Mouse (Mus musculus): ENCODE measurements around the gene Kif1a. TPM values are rescaled to one million over a fixed set of nuclear protein-coding genes. Genes with fewer than 3 reads are reported as not detected.

The Kif1a gene
- not detected in 3 replicates for total RNA-seq (2017)

GRCm38 (mm10) chr1:93101571-93102061, at the start of gene Kif1a:
TSS of gene Kif1a (minus strand) at chr1:93101951.
- ATAC-seq (replicated peaks; ENCODE audit: insufficient number of reproducible peaks, low FRiP score, low TSS enrichment, poor library complexity, severe bottlenecking): no peak

GRCm38 (mm10) chr1:93150907-93151661, 49.3 kb upstream of the Kif1a start:
- no peak for ATAC-seq (replicated peaks; ENCODE audit: insufficient number of reproducible peaks, low FRiP score, low TSS enrichment, poor library complexity, severe bottlenecking)

GRCm38 (mm10) chr1:93144176-93144575, 42.4 kb upstream of the Kif1a start:
- ATAC-seq (replicated peaks; ENCODE audit: insufficient number of reproducible peaks, low FRiP score, low TSS enrichment, poor library complexity, severe bottlenecking): no peak

GRCm38 (mm10) chr1:93142871-93143270, 41.1 kb upstream of the Kif1a start:
- ATAC-seq (replicated peaks; ENCODE audit: insufficient number of reproducible peaks, low FRiP score, low TSS enrichment, poor library complexity, severe bottlenecking): no peak

GRCm38 (mm10) chr1:93139713-93140112, 38.0 kb upstream of the Kif1a start:
- no peak for ATAC-seq (replicated peaks; ENCODE audit: insufficient number of reproducible peaks, low FRiP score, low TSS enrichment, poor library complexity, severe bottlenecking)

GRCm38 (mm10) chr1:93138534-93138933, 36.8 kb upstream of the Kif1a start:
- no peak for ATAC-seq (replicated peaks; ENCODE audit: insufficient number of reproducible peaks, low FRiP score, low TSS enrichment, poor library complexity, severe bottlenecking)

GRCm38 (mm10) chr1:93135036-93135526, 33.3 kb upstream of the Kif1a start, which contains the start of gene Agxt:
TSS of gene Agxt (plus strand) at chr1:93135240.
- ATAC-seq (replicated peaks; ENCODE audit: insufficient number of reproducible peaks, low FRiP score, low TSS enrichment, poor library complexity, severe bottlenecking): no peak

- no peak for ATAC-seq (replicated peaks; ENCODE audit: insufficient number of reproducible peaks, low FRiP score, low TSS enrichment, poor library complexity, severe bottlenecking)
These were observed 30.9 kb upstream of the Kif1a start for GRCm38 (mm10) chr1:93132676-93133075.

- no peak for ATAC-seq (replicated peaks; ENCODE audit: insufficient number of reproducible peaks, low FRiP score, low TSS enrichment, poor library complexity, severe bottlenecking)
These were observed 28.7 kb upstream of the Kif1a start for GRCm38 (mm10) chr1:93130242-93130983.

- no peak for ATAC-seq (replicated peaks; ENCODE audit: insufficient number of reproducible peaks, low FRiP score, low TSS enrichment, poor library complexity, severe bottlenecking)
These were observed 27.1 kb upstream of the Kif1a start for GRCm38 (mm10) chr1:93128710-93129349.

- ATAC-seq (replicated peaks; ENCODE audit: insufficient number of reproducible peaks, low FRiP score, low TSS enrichment, poor library complexity, severe bottlenecking): no peak
These were observed 26.5 kb upstream of the Kif1a start for GRCm38 (mm10) chr1:93128209-93128608.

GRCm38 (mm10) chr1:93125256-93125655, 23.5 kb upstream of the Kif1a start:
- ATAC-seq (replicated peaks; ENCODE audit: insufficient number of reproducible peaks, low FRiP score, low TSS enrichment, poor library complexity, severe bottlenecking): no peak

- ATAC-seq (replicated peaks; ENCODE audit: insufficient number of reproducible peaks, low FRiP score, low TSS enrichment, poor library complexity, severe bottlenecking): no peak
These were observed 22.3 kb upstream of the Kif1a start for GRCm38 (mm10) chr1:93124066-93124465.

- no peak for ATAC-seq (replicated peaks; ENCODE audit: insufficient number of reproducible peaks, low FRiP score, low TSS enrichment, poor library complexity, severe bottlenecking)
These were observed 21.6 kb upstream of the Kif1a start for GRCm38 (mm10) chr1:93123179-93123854.

- ATAC-seq (replicated peaks; ENCODE audit: insufficient number of reproducible peaks, low FRiP score, low TSS enrichment, poor library complexity, severe bottlenecking): no peak
These were observed 17.1 kb upstream of the Kif1a start for GRCm38 (mm10) chr1:93118816-93119215.

- no peak for ATAC-seq (replicated peaks; ENCODE audit: insufficient number of reproducible peaks, low FRiP score, low TSS enrichment, poor library complexity, severe bottlenecking)
These were observed 13.7 kb upstream of the Kif1a start for GRCm38 (mm10) chr1:93115471-93115870.

- no peak for ATAC-seq (replicated peaks; ENCODE audit: insufficient number of reproducible peaks, low FRiP score, low TSS enrichment, poor library complexity, severe bottlenecking)
These were observed 13.1 kb upstream of the Kif1a start for GRCm38 (mm10) chr1:93114713-93115463.

GRCm38 (mm10) chr1:93102700-93103099, 949 bp upstream of the Kif1a start:
- ATAC-seq (replicated peaks; ENCODE audit: insufficient number of reproducible peaks, low FRiP score, low TSS enrichment, poor library complexity, severe bottlenecking): no peak
